Mouse (Mus musculus): ENCODE measurements around the gene Manba. TPM values are rescaled to one million over a fixed set of nuclear protein-coding genes. Genes with fewer than 3 reads are reported as not detected.

Manba gene
- polyA plus RNA-seq, 1 experiment from 2014 or later = 3.7 TPM

GRCm38 (mm10) chr3:135586471-135586880, 101.1 kb downstream of the Manba start:
- H3K9ac ChIP-seq (ENCODE audit: low read depth, low read length) = no peak overlapping the region
- H3K27ac ChIP-seq (ENCODE audit: low read depth, low read length) = no peak overlapping the region
- H3K4me2 ChIP-seq (replicated peaks; ENCODE audit: low read depth, low read length) = no peak overlapping the region
- no peaks in the 10 kb centered on the region for H3K27me3 ChIP-seq (ENCODE audit: control insufficient read depth, insufficient read depth, low read length)
- ATAC-seq (ENCODE audit: low FRiP score) (no peak), DNase-seq (ENCODE audit: low spot score) (no peak)
- peaks cover 2% of the 10 kb centered on the region; the same call in 1 of the 2 replicates for H3K4me1 ChIP-seq (replicated peaks; ENCODE audit: control insufficient read depth, insufficient read depth, low read length)
- H3K4me3 ChIP-seq (ENCODE audit: low read depth, low read length) = no peak overlapping the region
- H3K9me3 ChIP-seq (ENCODE audit: control insufficient read depth, low read length) = no peaks in the 10 kb centered on the region
- 85% methylated on average over 4 of the region's 4 CpGs for WGBS
- no peaks in the 10 kb centered on the region for H3K36me3 ChIP-seq (ENCODE audit: control insufficient read depth, insufficient read depth, low read length)

- no peaks in the 10 kb centered on the region for H3K27me3 ChIP-seq (ENCODE audit: control insufficient read depth, insufficient read depth, low read length)
- no peak overlapping the region for H3K4me3 ChIP-seq (ENCODE audit: low read depth, low read length)
- no peak overlapping the region for H3K9ac ChIP-seq (ENCODE audit: low read depth, low read length)
- H3K27ac ChIP-seq (ENCODE audit: low read depth, low read length) = no peak overlapping the region
- H3K4me1 ChIP-seq (replicated peaks; ENCODE audit: control insufficient read depth, insufficient read depth, low read length) = no peaks in the 10 kb centered on the region
- DNase-seq (ENCODE audit: low spot score) (no peak), ATAC-seq (ENCODE audit: low FRiP score) (no peak)
- H3K9me3 ChIP-seq (ENCODE audit: control insufficient read depth, low read length) = no peaks in the 10 kb centered on the region
- H3K4me2 ChIP-seq (replicated peaks; ENCODE audit: low read depth, low read length) = no peak overlapping the region
- whole genome bisulfite sequencing = 85% methylated on average over 4 of the region's 4 CpGs
- no peaks in the 10 kb centered on the region for H3K36me3 ChIP-seq (ENCODE audit: control insufficient read depth, insufficient read depth, low read length)
Measured at GRCm38 (mm10) chr3:135590471-135590870, 105.1 kb downstream of the Manba start.

GRCm38 (mm10) chr3:135591376-135591775, 106.0 kb downstream of the Manba start:
- H3K4me1 ChIP-seq (replicated peaks; ENCODE audit: control insufficient read depth, insufficient read depth, low read length) = no peaks in the 10 kb centered on the region
- H3K36me3 ChIP-seq (ENCODE audit: control insufficient read depth, insufficient read depth, low read length) = no peaks in the 10 kb centered on the region
- H3K4me3 ChIP-seq (ENCODE audit: low read depth, low read length) = no peak overlapping the region
- 81% methylated on average over 5 of the region's 5 CpGs for WGBS
- H3K4me2 ChIP-seq (replicated peaks; ENCODE audit: low read depth, low read length) = no peak overlapping the region
- DNase-seq (ENCODE audit: low spot score) (no peak), ATAC-seq (ENCODE audit: low FRiP score) (no peak)
- H3K9me3 ChIP-seq (ENCODE audit: control insufficient read depth, low read length) = no peaks in the 10 kb centered on the region
- no peak overlapping the region for H3K27ac ChIP-seq (ENCODE audit: low read depth, low read length)
- no peaks in the 10 kb centered on the region for H3K27me3 ChIP-seq (ENCODE audit: control insufficient read depth, insufficient read depth, low read length)
- no peak overlapping the region for H3K9ac ChIP-seq (ENCODE audit: low read depth, low read length)

- no peak overlapping the region for H3K4me2 ChIP-seq (replicated peaks; ENCODE audit: low read depth, low read length)
- ATAC-seq (ENCODE audit: low FRiP score) (no peak), DNase-seq (ENCODE audit: low spot score) (no peak)
- no peak overlapping the region for H3K4me3 ChIP-seq (ENCODE audit: low read depth, low read length)
- no peaks in the 10 kb centered on the region for H3K4me1 ChIP-seq (replicated peaks; ENCODE audit: control insufficient read depth, insufficient read depth, low read length)
- no peaks in the 10 kb centered on the region for H3K9me3 ChIP-seq (ENCODE audit: control insufficient read depth, low read length)
- H3K36me3 ChIP-seq (ENCODE audit: control insufficient read depth, insufficient read depth, low read length) = no peaks in the 10 kb centered on the region
- H3K27me3 ChIP-seq (ENCODE audit: control insufficient read depth, insufficient read depth, low read length) = no peaks in the 10 kb centered on the region
- H3K9ac ChIP-seq (ENCODE audit: low read depth, low read length) = no peak overlapping the region
- WGBS = 83% methylated on average over 4 of the region's 4 CpGs
- H3K27ac ChIP-seq (ENCODE audit: low read depth, low read length) = no peak overlapping the region
Measured at GRCm38 (mm10) chr3:135592011-135592410, 106.6 kb downstream of the Manba start.

GRCm38 (mm10) chr3:135594238-135594917, 109.0 kb downstream of the Manba start:
- H3K36me3 ChIP-seq (ENCODE audit: control insufficient read depth, insufficient read depth, low read length) = no peaks in the 10 kb centered on the region
- no peak overlapping the region for H3K9ac ChIP-seq (ENCODE audit: low read depth, low read length)
- 83% methylated on average over 20 of the region's 21 CpGs for WGBS
- no peak overlapping the region for H3K4me2 ChIP-seq (replicated peaks; ENCODE audit: low read depth, low read length)
- no peak overlapping the region for H3K27ac ChIP-seq (ENCODE audit: low read depth, low read length)
- no peaks in the 10 kb centered on the region for H3K27me3 ChIP-seq (ENCODE audit: control insufficient read depth, insufficient read depth, low read length)
- H3K9me3 ChIP-seq (ENCODE audit: control insufficient read depth, low read length) = no peaks in the 10 kb centered on the region
- H3K4me3 ChIP-seq (ENCODE audit: low read depth, low read length) = no peak overlapping the region
- H3K4me1 ChIP-seq (replicated peaks; ENCODE audit: control insufficient read depth, insufficient read depth, low read length) = no peaks in the 10 kb centered on the region
- DNase-seq (ENCODE audit: low spot score) = no peak
- no peak for ATAC-seq (ENCODE audit: low FRiP score)

- H3K27me3 ChIP-seq (ENCODE audit: control insufficient read depth, insufficient read depth, low read length) = no peaks in the 10 kb centered on the region
- WGBS = 56% methylated on average over 4 of the region's 4 CpGs
- ATAC-seq (ENCODE audit: low FRiP score) (no peak), DNase-seq (ENCODE audit: low spot score) (no peak)
- no peak overlapping the region for H3K27ac ChIP-seq (ENCODE audit: low read depth, low read length)
- no peak overlapping the region for H3K4me3 ChIP-seq (ENCODE audit: low read depth, low read length)
- H3K4me1 ChIP-seq (replicated peaks; ENCODE audit: control insufficient read depth, insufficient read depth, low read length) = no peaks in the 10 kb centered on the region
- H3K9me3 ChIP-seq (ENCODE audit: control insufficient read depth, low read length) = no peaks in the 10 kb centered on the region
- no peaks in the 10 kb centered on the region for H3K36me3 ChIP-seq (ENCODE audit: control insufficient read depth, insufficient read depth, low read length)
- H3K9ac ChIP-seq (ENCODE audit: low read depth, low read length) = no peak overlapping the region
- H3K4me2 ChIP-seq (replicated peaks; ENCODE audit: low read depth, low read length) = no peak overlapping the region
Measured at GRCm38 (mm10) chr3:135597014-135597413, 111.6 kb downstream of the Manba start.

GRCm38 (mm10) chr3:135598355-135598754, 112.9 kb downstream of the Manba start:
- H3K27ac ChIP-seq (ENCODE audit: low read depth, low read length) = no peak overlapping the region
- no peak for ATAC-seq (ENCODE audit: low FRiP score)
- no peak overlapping the region for H3K4me2 ChIP-seq (replicated peaks; ENCODE audit: low read depth, low read length)
- WGBS = 96% methylated on average over 3 of the region's 3 CpGs
- no peak for DNase-seq (ENCODE audit: low spot score)
- no peaks in the 10 kb centered on the region for H3K27me3 ChIP-seq (ENCODE audit: control insufficient read depth, insufficient read depth, low read length)
- H3K9me3 ChIP-seq (ENCODE audit: control insufficient read depth, low read length) = no peaks in the 10 kb centered on the region
- no peaks in the 10 kb centered on the region for H3K4me1 ChIP-seq (replicated peaks; ENCODE audit: control insufficient read depth, insufficient read depth, low read length)
- no peak overlapping the region for H3K9ac ChIP-seq (ENCODE audit: low read depth, low read length)
- no peaks in the 10 kb centered on the region for H3K36me3 ChIP-seq (ENCODE audit: control insufficient read depth, insufficient read depth, low read length)
- no peak overlapping the region for H3K4me3 ChIP-seq (ENCODE audit: low read depth, low read length)

GRCm38 (mm10) chr3:135602731-135603130, 117.3 kb downstream of the Manba start:
- no peaks in the 10 kb centered on the region for H3K4me1 ChIP-seq (replicated peaks; ENCODE audit: control insufficient read depth, insufficient read depth, low read length)
- H3K4me3 ChIP-seq (ENCODE audit: low read depth, low read length) = no peak overlapping the region
- DNase-seq (ENCODE audit: low spot score) (no peak), ATAC-seq (ENCODE audit: low FRiP score) (no peak)
- no peak overlapping the region for H3K4me2 ChIP-seq (replicated peaks; ENCODE audit: low read depth, low read length)
- H3K27me3 ChIP-seq (ENCODE audit: control insufficient read depth, insufficient read depth, low read length) = no peaks in the 10 kb centered on the region
- WGBS = 83% methylated on average over 10 of the region's 10 CpGs
- H3K36me3 ChIP-seq (ENCODE audit: control insufficient read depth, insufficient read depth, low read length) = no peaks in the 10 kb centered on the region
- H3K9me3 ChIP-seq (ENCODE audit: control insufficient read depth, low read length) = no peaks in the 10 kb centered on the region
- H3K27ac ChIP-seq (ENCODE audit: low read depth, low read length) = no peak overlapping the region
- H3K9ac ChIP-seq (ENCODE audit: low read depth, low read length) = no peak overlapping the region

GRCm38 (mm10) chr3:135604626-135605417, 119.4 kb downstream of the Manba start:
- Histone ChIP-seq H3K9ac (ENCODE audit: low read depth, low read length) (no peak overlapping the region), H3K4me1 (replicated peaks; ENCODE audit: control insufficient read depth, insufficient read depth, low read length) (no peaks in the 10 kb centered on the region), H3K9me3 (ENCODE audit: control insufficient read depth, low read length) (no peaks in the 10 kb centered on the region), H3K4me3 (ENCODE audit: low read depth, low read length) (no peak overlapping the region), H3K27me3 (ENCODE audit: control insufficient read depth, insufficient read depth, low read length) (no peaks in the 10 kb centered on the region), H3K27ac (ENCODE audit: low read depth, low read length) (no peak overlapping the region), H3K4me2 (replicated peaks; ENCODE audit: low read depth, low read length) (no peak overlapping the region), H3K36me3 (ENCODE audit: control insufficient read depth, insufficient read depth, low read length) (no peaks in the 10 kb centered on the region)
- DNase-seq (ENCODE audit: low spot score) (no peak), ATAC-seq (ENCODE audit: low FRiP score) (no peak)
- 91% methylated on average over 10 of the region's 10 CpGs for WGBS

Measured in hindbrain, embryonic 11.5 days (tissue).